Mouse (Mus musculus): ENCODE results near the gene Susd1.

DNA sequence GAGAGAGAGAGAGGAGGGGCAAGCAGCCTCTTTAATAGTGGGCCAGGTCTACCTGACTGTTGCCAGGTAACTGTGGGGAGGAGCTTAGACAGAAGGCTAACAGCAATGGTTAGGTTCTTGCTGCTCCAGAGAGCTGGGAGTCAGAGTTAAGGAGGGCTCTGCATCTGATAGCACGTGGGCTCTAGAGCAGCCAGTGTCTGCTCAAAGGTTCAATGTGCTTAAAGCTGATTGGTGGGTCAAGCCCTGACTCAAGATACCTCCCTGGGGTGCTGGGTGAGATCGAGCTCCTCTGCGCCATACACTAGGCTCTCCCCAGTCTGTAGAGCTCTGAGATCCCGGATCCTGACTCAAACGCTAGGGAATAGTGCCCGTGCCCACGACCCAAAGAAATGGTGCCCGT is 136.0 kb downstream of the Susd1 start:
- TF ChIP-seq CTCF (IDR thresholded peaks at IDR 0.05; ENCODE audit: low read depth, low read length) = no peak
- no peak for TF ChIP-seq EP300 (IDR thresholded peaks at IDR 0.05; ENCODE audit: insufficient read depth, low read depth, low read length)
